Mouse (Mus musculus): Measurements from ENCODE around the gene Ikzf2.

- TF ChIP-seq ZC3H11A (IDR thresholded peaks at IDR 0.05; ENCODE audit: borderline replicate concordance, low read depth, low read length) (no peak), MAFK (IDR thresholded peaks at IDR 0.05; ENCODE audit: insufficient read depth, low read depth, low read length) (no peak)
These were observed 337 bp downstream of the Ikzf2 start for GRCm38 (mm10) chr1:69686741-69687075.
